Mouse (Mus musculus) retina, adult 2 months (tissue): ENCODE measurements at regions not wholly inside any gene's neighbourhood (a gene's known extent, or its start where the extent isn't known, plus 50 kb on each side); places are given as distances from the start of the nearest gene placed in this dataset.
"Not testable (repeated sequence)": the region's sequence is repeated elsewhere in the genome, so short reads cannot be mapped to it uniquely, and the experiment has no call there.

Source experiments
- DNase-seq: peaks from one replicate; pipeline ENCODE4 v3.0.0-alpha.2; 2012; ENCODE audit warnings: low read depth, low spot score

DNA sequence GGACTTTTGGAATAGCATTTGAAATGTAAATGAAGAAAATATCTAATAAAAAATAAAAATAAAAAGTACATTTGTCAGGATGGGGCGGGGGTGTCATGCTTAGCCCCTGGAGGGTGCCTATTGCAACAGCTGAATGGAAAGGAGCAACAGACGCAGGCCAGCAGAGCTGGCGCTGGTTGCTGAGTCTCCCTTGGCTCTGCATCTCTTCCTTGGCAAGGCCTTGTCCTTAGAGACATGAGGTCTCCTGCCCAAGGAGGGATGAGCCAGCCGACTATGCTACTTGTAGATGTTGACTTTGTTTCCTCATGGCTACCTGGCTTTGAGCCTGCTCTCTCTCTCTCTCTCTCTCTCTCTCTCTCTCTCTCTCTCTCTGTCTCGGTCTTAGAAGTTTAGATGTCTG lies 166.4 kb downstream of the Opa1 start:
- no peak for DNase-seq

GRCm38 (mm10) chr16:29746245-29746644 lies 167.1 kb downstream of the Opa1 start:
- no peak for DNase-seq

GRCm38 (mm10) chr16:29749167-29749566 lies 170.0 kb downstream of the Opa1 start:
- no peak for DNase-seq

DNA sequence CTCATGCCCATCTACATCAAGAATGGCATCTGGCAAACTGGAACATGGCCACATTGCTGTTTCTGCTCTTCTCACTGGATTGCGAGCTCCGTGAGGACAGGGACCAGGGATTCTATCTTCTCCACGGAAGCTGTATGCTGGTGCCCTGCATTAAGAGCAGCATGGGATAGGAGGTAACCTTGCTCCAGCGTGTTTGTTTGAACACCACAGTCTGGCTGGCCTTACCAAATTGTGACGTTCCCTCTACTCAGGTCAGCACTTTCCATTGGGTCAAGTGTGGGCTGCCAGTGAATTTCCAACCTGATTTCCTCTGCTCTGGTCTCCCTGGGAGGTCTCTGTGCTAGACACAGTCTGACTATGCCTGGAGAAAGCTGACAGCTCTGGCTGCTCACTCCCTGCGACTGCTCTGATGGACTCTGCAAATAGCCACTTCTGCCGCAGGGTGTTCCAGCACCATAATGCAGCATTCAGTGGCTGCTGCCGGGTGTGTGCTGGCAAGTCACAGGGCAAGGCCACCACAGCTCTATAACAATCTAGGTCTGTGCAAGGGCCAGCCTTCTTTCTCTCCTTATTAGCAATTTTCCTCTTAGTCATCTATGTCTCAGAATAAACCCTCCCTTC lies 175.6 kb downstream of the Opa1 start:
- DNase-seq = no peak

- no peak for DNase-seq
Observed at GRCm38 (mm10) chr16:29758246-29758645, 179.1 kb downstream of the Opa1 start.

GRCm38 (mm10) chr16:29759416-29759815 lies 180.3 kb downstream of the Opa1 start:
- DNase-seq = no peak

- no peak for DNase-seq
Observed at GRCm38 (mm10) chr16:29760627-29761026, 181.5 kb downstream of the Opa1 start.

DNA sequence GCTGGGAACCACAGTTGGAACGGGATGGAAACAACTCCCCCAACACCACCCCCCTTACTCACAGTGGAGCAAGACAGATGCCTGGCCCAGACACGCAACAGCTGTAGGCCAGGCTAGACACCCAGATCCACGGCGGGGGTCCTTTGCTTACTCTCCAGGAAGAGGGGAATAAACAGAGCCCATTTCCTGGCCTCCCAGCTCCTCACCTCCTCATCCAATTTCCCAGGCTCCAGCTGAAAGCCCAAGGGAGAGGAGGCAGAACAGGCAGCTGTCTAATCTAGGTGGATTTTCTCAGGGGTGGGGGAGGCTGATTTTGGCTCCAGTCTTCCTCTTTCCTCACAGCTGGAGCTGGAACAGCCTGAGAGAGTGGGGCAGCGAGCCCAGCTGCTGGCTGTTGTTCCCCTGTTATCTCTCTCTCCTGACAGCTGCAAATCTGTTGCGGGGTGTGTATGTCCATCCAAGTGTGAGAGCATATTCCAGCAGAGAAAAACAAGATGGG lies 182.7 kb downstream of the Opa1 start:
- no peak for DNase-seq

GRCm38 (mm10) chr16:29764376-29764775 lies 185.2 kb downstream of the Opa1 start:
- DNase-seq = no peak

- DNase-seq = not testable (repeated sequence)
Observed at GRCm38 (mm10) chr16:29765801-29766200, 186.7 kb downstream of the Opa1 start.

- DNase-seq = no peak
Observed at GRCm38 (mm10) chr16:29771320-29771719, 192.2 kb downstream of the Opa1 start.

DNA sequence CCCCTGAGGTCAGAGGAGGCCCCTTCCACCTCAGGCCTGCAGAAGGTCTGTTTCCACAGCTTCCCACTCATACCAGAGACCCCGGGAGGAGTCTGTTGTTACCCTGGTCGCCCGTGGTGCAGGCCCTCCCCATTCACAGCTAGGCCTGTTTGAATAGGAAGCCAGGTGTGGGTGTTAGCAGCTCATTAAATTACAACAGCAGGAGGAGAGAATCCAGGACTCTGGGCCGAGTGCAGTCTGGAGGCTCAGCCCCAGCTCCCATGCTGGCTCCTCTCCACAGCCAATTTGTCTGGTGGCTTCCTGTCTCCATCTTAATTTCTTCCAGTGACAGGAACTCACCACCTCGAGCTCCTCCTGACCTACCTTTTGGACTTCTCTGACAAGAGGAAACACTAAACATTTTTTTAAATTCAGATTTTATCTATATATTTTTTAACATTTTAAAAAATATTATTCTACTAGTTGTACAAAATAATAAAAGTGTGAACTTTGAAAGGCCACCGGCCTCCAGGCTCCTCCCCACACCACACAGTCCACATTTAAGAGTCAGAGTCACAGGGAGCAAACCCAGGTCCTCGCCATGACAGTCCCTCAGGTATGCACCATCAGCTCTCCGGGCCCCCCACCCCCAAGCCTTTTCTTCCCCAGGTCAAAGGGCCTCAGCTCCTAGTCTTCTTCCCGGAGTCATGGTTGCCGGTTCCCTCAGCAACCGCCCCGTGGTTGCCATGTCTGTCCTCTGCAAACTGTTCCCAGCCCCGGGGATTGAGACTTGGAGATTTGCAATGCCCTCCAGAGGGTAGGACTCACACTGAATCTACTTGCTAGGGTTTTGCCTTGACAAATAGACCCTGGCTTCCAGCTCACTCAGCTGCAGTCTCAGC lies 192.8 kb downstream of the Opa1 start:
- no peak for DNase-seq

DNA sequence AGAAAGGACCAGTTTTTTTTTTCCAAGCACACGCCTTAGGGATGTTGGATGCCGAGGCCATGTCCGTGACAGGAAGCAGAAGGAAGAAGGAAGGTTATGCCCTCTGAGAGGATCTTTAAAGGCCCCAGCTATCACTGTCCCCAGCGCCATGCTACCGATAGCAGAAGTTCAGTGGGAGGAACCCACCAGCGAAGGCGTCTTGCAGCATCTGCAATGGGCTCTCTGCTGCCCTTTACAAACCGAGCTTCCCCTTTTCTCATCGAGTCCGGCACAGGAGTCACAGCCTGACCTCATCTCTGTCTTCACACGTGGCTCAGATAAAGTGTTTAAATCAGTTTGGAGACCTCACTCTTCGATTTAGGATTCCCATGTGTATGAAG lies 193.5 kb downstream of the Opa1 start:
- no peak for DNase-seq

- no peak for DNase-seq
Observed at GRCm38 (mm10) chr16:29773056-29773455, 193.9 kb downstream of the Opa1 start.

DNA sequence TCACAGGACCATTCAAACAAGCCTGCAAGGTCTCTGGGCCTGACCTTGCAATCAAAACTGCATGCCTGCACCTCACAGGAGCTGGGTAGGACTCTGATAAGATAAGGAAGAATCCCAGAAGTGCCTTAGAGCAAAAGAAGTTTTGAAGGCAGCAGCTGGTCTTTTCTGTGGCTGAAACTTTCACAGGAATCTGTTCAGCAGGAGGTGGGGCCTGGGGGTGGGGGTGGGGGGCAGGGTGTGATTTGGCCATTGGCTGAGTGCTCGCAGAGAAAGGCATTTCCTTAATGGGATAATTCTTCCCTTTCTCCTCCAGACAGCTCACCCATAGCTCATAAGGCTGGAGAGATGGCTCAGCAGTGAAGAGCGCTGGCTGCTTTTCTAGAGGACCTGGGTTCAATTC lies 195.8 kb downstream of the Opa1 start:
- no peak for DNase-seq

DNA sequence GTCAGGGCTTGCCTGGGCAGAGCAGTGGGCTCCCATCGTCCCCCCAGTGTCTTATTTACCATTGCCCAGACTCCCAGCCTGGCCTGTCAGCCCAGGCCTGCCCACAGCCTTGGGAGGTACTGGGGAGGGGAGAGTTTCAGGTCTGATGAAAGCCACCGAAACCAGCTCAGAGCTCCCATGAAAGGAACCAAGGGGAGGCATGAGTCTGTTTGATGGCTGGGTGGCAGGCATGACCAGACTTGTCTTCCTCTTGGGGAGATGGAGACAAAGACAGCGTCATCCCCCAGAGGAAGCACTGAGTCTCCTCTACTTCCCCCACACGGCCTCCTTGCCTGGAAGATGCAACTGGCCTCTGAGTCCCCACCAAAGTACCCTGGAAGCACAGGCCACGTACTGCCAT lies 196.7 kb downstream of the Opa1 start:
- no peak for DNase-seq

DNA sequence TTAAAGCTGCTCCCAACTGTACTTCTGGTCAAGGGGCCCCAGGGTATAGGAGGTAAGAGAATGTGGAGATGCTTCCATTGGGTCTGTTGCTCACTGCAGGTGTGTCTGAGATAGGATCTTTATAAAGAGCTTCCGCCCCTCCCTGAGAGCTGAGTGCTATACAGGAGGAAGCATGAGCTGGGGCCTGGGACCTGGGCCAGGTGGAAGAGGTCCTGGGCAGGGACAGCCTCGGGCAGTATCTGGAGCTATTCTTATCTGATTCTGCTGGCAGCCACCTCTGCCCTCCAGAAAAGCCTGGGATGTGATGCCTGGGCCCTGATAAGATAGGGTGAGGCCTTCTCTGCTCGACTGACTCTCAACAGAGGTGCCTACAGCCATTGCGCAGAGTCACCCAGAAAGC lies 203.3 kb downstream of the Opa1 start:
- no peak for DNase-seq

- DNase-seq = no peak
Observed at GRCm38 (mm10) chr16:29785114-29785513, 206.0 kb downstream of the Opa1 start.

DNA sequence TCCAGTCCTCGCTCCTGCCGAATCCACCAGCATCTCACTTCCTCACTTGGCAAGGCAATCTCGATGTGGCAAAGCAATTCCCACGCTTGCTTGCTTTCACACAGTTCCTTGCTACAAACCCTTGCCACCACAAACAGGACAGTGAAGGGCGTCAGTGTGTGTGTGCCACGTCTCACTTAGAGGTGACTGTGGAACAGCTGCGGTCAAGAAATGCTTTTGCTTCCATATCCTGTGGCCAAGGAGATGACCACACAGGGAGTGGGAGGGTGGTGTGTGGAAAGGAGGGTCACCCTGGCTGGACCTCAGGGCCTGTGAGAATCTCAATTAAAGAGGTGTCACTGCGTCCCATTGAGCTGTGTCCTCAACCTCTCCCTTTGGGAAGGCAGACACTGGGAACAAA lies 207.4 kb downstream of the Opa1 start:
- DNase-seq = no peak

DNA sequence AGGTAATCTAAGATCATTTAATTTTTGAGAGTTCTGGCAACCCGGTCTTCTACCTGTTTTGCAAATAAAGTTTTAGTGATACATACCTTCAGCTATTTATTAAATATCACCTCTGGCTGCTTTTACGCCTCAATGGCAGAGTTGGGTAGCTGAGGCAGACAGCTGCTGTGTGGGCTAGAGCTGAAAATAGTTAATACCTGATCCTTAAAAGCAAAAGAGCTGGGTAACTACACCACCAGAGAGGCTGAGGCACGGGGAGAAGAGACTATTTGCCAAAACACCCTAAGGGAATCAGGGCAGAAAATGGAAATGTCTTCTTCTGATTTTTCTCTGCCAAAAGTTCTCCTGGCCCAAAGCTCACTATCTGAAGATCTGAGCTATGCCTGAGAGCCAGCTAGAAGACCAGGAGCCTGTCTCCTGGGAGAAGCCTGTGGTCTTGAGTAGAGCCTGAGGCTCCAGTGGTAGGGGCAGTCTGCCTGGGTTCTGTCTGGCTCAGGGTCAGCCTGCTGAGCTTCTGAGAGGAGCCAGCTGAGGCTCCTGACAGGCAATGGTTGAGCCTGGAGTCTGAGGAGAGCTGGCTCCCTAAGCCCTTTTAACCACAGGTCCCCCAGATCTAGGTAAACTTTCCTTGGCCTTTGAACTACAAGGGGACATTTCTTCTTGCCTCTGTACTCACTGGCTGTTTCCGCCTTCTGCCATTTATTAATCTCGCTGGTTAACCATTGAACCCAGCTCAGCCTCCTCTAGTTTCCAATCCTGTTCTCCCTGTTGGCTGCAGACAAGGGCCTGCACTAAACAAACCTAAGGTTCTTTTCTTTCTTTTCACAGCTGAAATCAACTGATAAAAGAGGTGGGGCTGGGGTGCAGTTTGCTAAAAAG lies 208.7 kb downstream of the Opa1 start:
- no peak for DNase-seq

DNA sequence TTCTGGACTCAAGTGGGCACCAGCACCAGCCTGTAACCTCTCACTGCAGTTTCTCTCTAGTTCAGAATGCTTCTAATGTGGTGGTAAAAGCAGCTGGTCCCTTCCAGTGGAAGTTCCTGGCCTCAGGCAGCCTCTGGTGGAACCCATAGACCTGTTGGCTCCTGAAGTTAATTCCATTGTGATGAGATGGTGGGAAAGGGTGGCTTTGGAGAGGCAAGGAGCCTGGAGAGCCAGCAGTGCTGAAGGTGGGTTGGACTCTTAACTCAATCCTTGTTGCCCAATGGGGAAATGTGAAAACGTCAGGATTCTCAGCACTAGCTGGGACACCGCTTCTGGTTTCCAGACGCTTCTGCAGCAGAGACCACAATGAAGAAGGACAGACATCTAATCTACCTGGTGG lies 210.9 kb downstream of the Opa1 start:
- DNase-seq = no peak

DNA sequence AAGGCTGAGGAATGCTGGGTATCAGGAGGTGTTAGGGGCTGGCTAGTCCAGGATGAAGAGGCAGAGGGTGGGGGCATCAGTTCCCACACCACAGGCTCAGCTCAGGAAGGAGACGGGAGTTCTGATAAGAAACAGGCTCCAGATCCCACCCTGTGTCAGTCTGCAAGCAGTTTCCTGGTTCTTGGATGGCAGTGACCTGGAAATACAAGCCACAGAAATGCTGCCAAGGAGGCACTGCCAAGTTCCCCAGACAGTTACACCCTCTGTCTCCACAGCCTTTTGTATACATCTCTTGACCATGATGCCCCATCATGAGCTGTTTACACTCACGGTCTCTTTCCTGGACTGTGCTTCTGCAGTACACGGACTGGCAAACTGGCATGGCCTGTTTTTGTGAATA lies 220.1 kb downstream of the Opa1 start:
- no peak for DNase-seq
